Mouse (Mus musculus): ENCODE measurements around the gene Sel1l3. TPM values are rescaled to one million over a fixed set of nuclear protein-coding genes. Genes with fewer than 3 reads are reported as not detected.
A peak's percentile ranks its signal among the peaks of the same experiment; 100 is the strongest.

Sel1l3 gene
- polyA plus RNA-seq, 1 experiment from 2014 or later: 28.9 TPM

- H3K4me1 ChIP-seq (ENCODE audit: control insufficient read depth, insufficient read depth, low read length): 0 out of 2 replicates have a peak, but pooled peaks cover 5% of the 10 kb centered on the region
- no peak for ATAC-seq (ENCODE audit: low FRiP score, low TSS enrichment)
- H3K27me3 ChIP-seq (ENCODE audit: control insufficient read depth, insufficient read depth, low read length): no peaks in the 10 kb centered on the region
- no peak overlapping the region for H3K9ac ChIP-seq (ENCODE audit: low read depth, low read length)
- H3K9me3 ChIP-seq (ENCODE audit: control insufficient read depth, low read length): peaks cover 4% of the 10 kb centered on the region
- 0 out of 2 replicates have a peak overlapping the region, but pooled peaks have one; percentile 8 for H3K27ac ChIP-seq (ENCODE audit: low read depth, low read length)
- H3K36me3 ChIP-seq (ENCODE audit: control insufficient read depth, insufficient read depth, low read length): 0 out of 2 replicates have a peak, but pooled peaks cover 6% of the 10 kb centered on the region
- no peak overlapping the region for H3K4me2 ChIP-seq (replicated peaks; ENCODE audit: low read depth, low read length)
- no peak overlapping the region for H3K4me3 ChIP-seq (ENCODE audit: low read length)
- 59% methylated on average over 5 of the region's 5 CpGs for WGBS
Measured at GRCm38 (mm10) chr5:53111036-53111435, 102.7 kb downstream of the Sel1l3 start.

- H3K4me3 ChIP-seq (ENCODE audit: low read length): no peak overlapping the region
- 65% methylated on average over 4 of the region's 4 CpGs for WGBS
- H3K9me3 ChIP-seq (ENCODE audit: control insufficient read depth, low read length): peaks cover 4% of the 10 kb centered on the region
- H3K4me1 ChIP-seq (ENCODE audit: control insufficient read depth, insufficient read depth, low read length): 0 out of 2 replicates have a peak, but pooled peaks cover 6% of the 10 kb centered on the region
- H3K36me3 ChIP-seq (ENCODE audit: control insufficient read depth, insufficient read depth, low read length): 0 out of 2 replicates have a peak, but pooled peaks cover 6% of the 10 kb centered on the region
- ATAC-seq (ENCODE audit: low FRiP score, low TSS enrichment): peak; percentile 28; the same call in 1 of the 2 replicates
- peak overlapping the region; percentile 30; the same call in 1 of the 2 replicates for H3K27ac ChIP-seq (ENCODE audit: low read depth, low read length)
- H3K9ac ChIP-seq (ENCODE audit: low read depth, low read length): no peak overlapping the region
- no peaks in the 10 kb centered on the region for H3K27me3 ChIP-seq (ENCODE audit: control insufficient read depth, insufficient read depth, low read length)
- no peak overlapping the region for H3K4me2 ChIP-seq (replicated peaks; ENCODE audit: low read depth, low read length)
Measured at GRCm38 (mm10) chr5:53110225-53110624, 103.5 kb downstream of the Sel1l3 start.

GRCm38 (mm10) chr5:53108668-53109067 is 105.1 kb downstream of the Sel1l3 start:
- 88% methylated on average over 1 of the region's 1 CpGs for WGBS
- Histone ChIP-seq H3K27me3 (ENCODE audit: control insufficient read depth, insufficient read depth, low read length) (no peaks in the 10 kb centered on the region), H3K4me3 (ENCODE audit: low read length) (no peak overlapping the region), H3K27ac (ENCODE audit: low read depth, low read length) (no peak overlapping the region), H3K9ac (ENCODE audit: low read depth, low read length) (no peak overlapping the region), H3K4me1 (ENCODE audit: control insufficient read depth, insufficient read depth, low read length) (peaks cover 14% of the 10 kb centered on the region; the same call in 1 of the 2 replicates), H3K9me3 (ENCODE audit: control insufficient read depth, low read length) (peaks cover 4% of the 10 kb centered on the region), H3K4me2 (replicated peaks; ENCODE audit: low read depth, low read length) (no peak overlapping the region), H3K36me3 (ENCODE audit: control insufficient read depth, insufficient read depth, low read length) (0 out of 2 replicates have a peak, but pooled peaks cover 2% of the 10 kb centered on the region)
- no peak for ATAC-seq (ENCODE audit: low FRiP score, low TSS enrichment)

- Histone ChIP-seq H3K36me3 (ENCODE audit: control insufficient read depth, insufficient read depth, low read length) (no peaks in the 10 kb centered on the region), H3K4me3 (ENCODE audit: low read length) (no peak overlapping the region), H3K9ac (ENCODE audit: low read depth, low read length) (no peak overlapping the region), H3K4me2 (replicated peaks; ENCODE audit: low read depth, low read length) (no peak overlapping the region), H3K4me1 (ENCODE audit: control insufficient read depth, insufficient read depth, low read length) (peaks cover 14% of the 10 kb centered on the region; the same call in 1 of the 2 replicates), H3K27me3 (ENCODE audit: control insufficient read depth, insufficient read depth, low read length) (no peaks in the 10 kb centered on the region), H3K9me3 (ENCODE audit: control insufficient read depth, low read length) (peaks cover under 1% of the 10 kb centered on the region), H3K27ac (ENCODE audit: low read depth, low read length) (no peak overlapping the region)
- ATAC-seq (ENCODE audit: low FRiP score, low TSS enrichment): no peak
- WGBS: 79% methylated on average over 9 of the region's 9 CpGs
Measured at GRCm38 (mm10) chr5:53108026-53108425, 105.7 kb downstream of the Sel1l3 start.

- Histone ChIP-seq H3K27ac (ENCODE audit: low read depth, low read length) (no peak overlapping the region), H3K9ac (ENCODE audit: low read depth, low read length) (no peak overlapping the region), H3K4me3 (ENCODE audit: low read length) (no peak overlapping the region), H3K27me3 (ENCODE audit: control insufficient read depth, insufficient read depth, low read length) (no peaks in the 10 kb centered on the region), H3K36me3 (ENCODE audit: control insufficient read depth, insufficient read depth, low read length) (no peaks in the 10 kb centered on the region), H3K9me3 (ENCODE audit: control insufficient read depth, low read length) (no peaks in the 10 kb centered on the region), H3K4me2 (replicated peaks; ENCODE audit: low read depth, low read length) (no peak overlapping the region), H3K4me1 (ENCODE audit: control insufficient read depth, insufficient read depth, low read length) (peaks cover 14% of the 10 kb centered on the region; the same call in 1 of the 2 replicates)
- no peak for ATAC-seq (ENCODE audit: low FRiP score, low TSS enrichment)
- WGBS: 51% methylated on average over 4 of the region's 4 CpGs
Measured at GRCm38 (mm10) chr5:53106731-53107130, 107.0 kb downstream of the Sel1l3 start.

- Histone ChIP-seq H3K4me3 (ENCODE audit: low read length) (no peak overlapping the region), H3K4me2 (replicated peaks; ENCODE audit: low read depth, low read length) (no peak overlapping the region), H3K36me3 (ENCODE audit: control insufficient read depth, insufficient read depth, low read length) (no peaks in the 10 kb centered on the region), H3K4me1 (ENCODE audit: control insufficient read depth, insufficient read depth, low read length) (peaks cover 14% of the 10 kb centered on the region; the same call in 1 of the 2 replicates), H3K9ac (ENCODE audit: low read depth, low read length) (no peak overlapping the region), H3K27ac (ENCODE audit: low read depth, low read length) (no peak overlapping the region), H3K27me3 (ENCODE audit: control insufficient read depth, insufficient read depth, low read length) (no peaks in the 10 kb centered on the region), H3K9me3 (ENCODE audit: control insufficient read depth, low read length) (no peaks in the 10 kb centered on the region)
- no peak for ATAC-seq (ENCODE audit: low FRiP score, low TSS enrichment)
- WGBS: 67% methylated on average over 4 of the region's 4 CpGs
Measured at GRCm38 (mm10) chr5:53106125-53106524, 107.6 kb downstream of the Sel1l3 start.

GRCm38 (mm10) chr5:53105716-53106115 is 108.0 kb downstream of the Sel1l3 start:
- Histone ChIP-seq H3K4me3 (ENCODE audit: low read length) (no peak overlapping the region), H3K4me2 (replicated peaks; ENCODE audit: low read depth, low read length) (no peak overlapping the region), H3K4me1 (ENCODE audit: control insufficient read depth, insufficient read depth, low read length) (peaks cover 12% of the 10 kb centered on the region; the same call in 1 of the 2 replicates), H3K36me3 (ENCODE audit: control insufficient read depth, insufficient read depth, low read length) (no peaks in the 10 kb centered on the region), H3K9me3 (ENCODE audit: control insufficient read depth, low read length) (no peaks in the 10 kb centered on the region), H3K27ac (ENCODE audit: low read depth, low read length) (no peak overlapping the region), H3K27me3 (ENCODE audit: control insufficient read depth, insufficient read depth, low read length) (no peaks in the 10 kb centered on the region), H3K9ac (ENCODE audit: low read depth, low read length) (no peak overlapping the region)
- 71% methylated on average over 8 of the region's 8 CpGs for WGBS
- ATAC-seq (ENCODE audit: low FRiP score, low TSS enrichment): no peak

- no peaks in the 10 kb centered on the region for H3K36me3 ChIP-seq (ENCODE audit: control insufficient read depth, insufficient read depth, low read length)
- H3K4me3 ChIP-seq (ENCODE audit: low read length): no peak overlapping the region
- H3K27ac ChIP-seq (ENCODE audit: low read depth, low read length): peak overlapping the region; percentile 7; the same call in 1 of the 2 replicates
- peaks cover 8% of the 10 kb centered on the region; the same call in 1 of the 2 replicates for H3K4me1 ChIP-seq (ENCODE audit: control insufficient read depth, insufficient read depth, low read length)
- ATAC-seq (ENCODE audit: low FRiP score, low TSS enrichment): peak; percentile 48
- H3K9ac ChIP-seq (ENCODE audit: low read depth, low read length): no peak overlapping the region
- 0 out of 2 replicates have a peak overlapping the region, but pooled peaks have one; percentile 4 for H3K4me2 ChIP-seq (replicated peaks; ENCODE audit: low read depth, low read length)
- no peaks in the 10 kb centered on the region for H3K27me3 ChIP-seq (ENCODE audit: control insufficient read depth, insufficient read depth, low read length)
- no peaks in the 10 kb centered on the region for H3K9me3 ChIP-seq (ENCODE audit: control insufficient read depth, low read length)
- WGBS: 42% methylated on average over 13 of the region's 13 CpGs
Measured at GRCm38 (mm10) chr5:53104177-53104855, 109.4 kb downstream of the Sel1l3 start.

- Histone ChIP-seq H3K27ac (ENCODE audit: low read depth, low read length) (no peak overlapping the region), H3K9ac (ENCODE audit: low read depth, low read length) (no peak overlapping the region), H3K4me1 (ENCODE audit: control insufficient read depth, insufficient read depth, low read length) (peaks cover 8% of the 10 kb centered on the region; the same call in 1 of the 2 replicates), H3K9me3 (ENCODE audit: control insufficient read depth, low read length) (no peaks in the 10 kb centered on the region), H3K27me3 (ENCODE audit: control insufficient read depth, insufficient read depth, low read length) (no peaks in the 10 kb centered on the region), H3K4me2 (replicated peaks; ENCODE audit: low read depth, low read length) (no peak overlapping the region), H3K36me3 (ENCODE audit: control insufficient read depth, insufficient read depth, low read length) (no peaks in the 10 kb centered on the region), H3K4me3 (ENCODE audit: low read length) (no peak overlapping the region)
- ATAC-seq (ENCODE audit: low FRiP score, low TSS enrichment): no peak
- WGBS: 60% methylated on average over 12 of the region's 12 CpGs
Measured at GRCm38 (mm10) chr5:53101848-53102473, 111.8 kb downstream of the Sel1l3 start.

All from kidney, embryonic 14.5 days (tissue).